Mouse (Mus musculus) liver, postnatal 0 days (tissue): Measurements from ENCODE around the gene Mllt6.

Source experiments
- CTCF ChIP-seq: sonication (generic); IDR thresholded peaks from 2 replicates; pipeline ENCODE4 v1.5.1; 2016; ENCODE audit warnings: antibody characterized with exemption, low read depth
- EP300 ChIP-seq: IDR thresholded peaks from 2 replicates; pipeline ENCODE4 v1.6.1; 2016; ENCODE audit warnings: antibody characterized with exemption, low read depth, mild to moderate bottlenecking

- TF ChIP-seq CTCF (no peak), EP300 (no peak)
Observed at GRCm38 (mm10) chr11:97625551-97625950, 37.7 kb upstream of the Mllt6 start.
